Mouse (Mus musculus) frontal cortex, postnatal 36 days (tissue): ENCODE data around the gene Slc6a13.
A peak's percentile ranks its signal among the peaks of the same experiment; 100 is the strongest.

Source experiments
- DNase-seq, 2 experiments: peaks; one replicate each; pipeline ENCODE4 v3.0.0; 2022; ENCODE audit warnings: low spot score in 2 of 2

Slc6a13 gene

GRCm38 (mm10) chr6:121299954-121300353 lies at the start of gene Slc6a13:
Gene Slc6a13, plus strand, starts transcription at chr6:121300227.
- no peak for DNase-seq

- no peak for DNase-seq
These were observed 49.6 kb upstream of the Slc6a13 start for GRCm38 (mm10) chr6:121250406-121250805.

DNA sequence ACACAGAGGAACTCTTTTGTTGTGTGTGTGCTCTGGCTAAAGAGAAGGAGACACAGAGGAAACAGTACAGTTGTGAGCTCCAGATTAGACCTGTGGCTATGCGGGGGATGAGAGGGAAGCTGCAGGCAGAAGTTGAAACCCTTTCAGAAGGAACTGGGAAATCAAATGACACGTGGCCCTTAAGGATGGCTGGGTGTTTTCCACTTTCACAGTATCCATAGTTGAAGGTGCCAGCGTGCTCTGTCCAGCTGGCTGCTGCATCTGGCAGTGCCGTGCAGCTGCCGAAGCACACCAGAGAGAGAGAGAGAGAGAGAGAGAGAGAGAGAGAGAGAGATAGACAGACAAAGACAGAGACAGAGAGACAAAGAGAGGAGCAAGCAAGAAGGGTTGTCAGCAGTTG lies 48.8 kb upstream of the Slc6a13 start:
- DNase-seq, result no peak

- peak; percentile 80 to 87 for DNase-seq
These were observed 39.5 kb upstream of the Slc6a13 start for GRCm38 (mm10) chr6:121260548-121260947.

DNA sequence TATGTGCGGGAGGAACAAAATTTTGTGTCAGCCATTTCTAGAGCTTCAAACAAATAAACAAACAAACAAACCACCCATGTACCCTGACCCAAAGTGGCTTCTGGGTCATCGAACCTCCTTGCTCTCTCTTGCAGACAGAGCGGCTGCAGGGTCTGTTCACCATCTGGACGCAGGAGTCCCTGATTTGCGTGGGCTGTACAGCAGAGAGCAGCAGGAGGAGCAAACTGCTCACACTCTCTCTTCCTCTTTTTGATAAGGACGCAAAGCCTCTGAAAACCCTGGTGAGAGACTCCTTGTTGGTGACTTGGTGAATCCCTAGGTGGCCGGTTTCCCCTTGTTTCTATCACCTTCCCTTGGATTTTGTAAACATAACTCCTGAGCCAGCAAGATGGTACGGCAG lies 38.8 kb upstream of the Slc6a13 start:
- DNase-seq, result no peak

- no peak for DNase-seq
These were observed 38.0 kb upstream of the Slc6a13 start for GRCm38 (mm10) chr6:121262004-121262403.

DNA sequence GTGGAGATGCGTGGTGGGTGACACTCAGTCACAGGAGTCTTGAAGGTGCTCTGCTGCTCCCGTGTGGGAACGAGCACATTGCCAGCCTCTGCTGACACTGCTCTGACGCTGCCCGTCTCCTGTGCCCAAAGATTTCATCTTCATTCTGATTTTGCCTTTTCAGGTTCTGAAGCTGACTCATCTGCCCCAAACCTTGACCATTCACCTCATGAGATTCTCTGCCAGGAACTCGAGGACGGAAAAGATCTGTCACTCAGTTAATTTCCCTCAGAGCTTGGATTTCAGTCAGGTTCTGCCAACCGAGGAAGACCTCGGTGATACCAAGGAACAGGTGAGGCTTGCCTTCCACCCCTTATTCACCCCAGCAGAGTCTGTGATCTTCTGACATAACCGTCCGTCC lies 37.5 kb upstream of the Slc6a13 start:
- no peak for DNase-seq

DNA sequence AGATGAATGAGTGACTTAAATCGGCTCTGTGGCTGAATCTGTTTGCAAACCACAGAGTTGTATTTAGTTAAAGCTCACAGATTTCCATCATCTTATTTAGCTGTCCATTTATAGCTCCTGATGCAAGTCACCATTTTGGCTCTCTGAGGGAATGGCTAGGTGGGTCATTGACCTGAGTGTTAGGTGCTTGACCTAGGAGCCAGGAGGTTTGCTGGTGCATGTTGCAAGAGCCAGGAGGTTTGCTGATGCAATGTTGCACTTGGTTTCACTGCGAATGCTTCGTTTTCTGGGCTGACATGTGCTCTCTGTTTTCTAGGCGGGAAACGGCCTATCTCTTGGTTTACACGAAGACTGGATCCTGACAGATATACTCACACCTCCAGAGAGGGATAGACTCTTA lies 29.9 kb upstream of the Slc6a13 start:
- no peak for DNase-seq

- DNase-seq, result no peak
These were observed 28.3 kb upstream of the Slc6a13 start for GRCm38 (mm10) chr6:121271707-121272074.

- peak; percentile 77 to 88 for DNase-seq
These were observed 27.8 kb upstream of the Slc6a13 start for GRCm38 (mm10) chr6:121272075-121272800.

DNA sequence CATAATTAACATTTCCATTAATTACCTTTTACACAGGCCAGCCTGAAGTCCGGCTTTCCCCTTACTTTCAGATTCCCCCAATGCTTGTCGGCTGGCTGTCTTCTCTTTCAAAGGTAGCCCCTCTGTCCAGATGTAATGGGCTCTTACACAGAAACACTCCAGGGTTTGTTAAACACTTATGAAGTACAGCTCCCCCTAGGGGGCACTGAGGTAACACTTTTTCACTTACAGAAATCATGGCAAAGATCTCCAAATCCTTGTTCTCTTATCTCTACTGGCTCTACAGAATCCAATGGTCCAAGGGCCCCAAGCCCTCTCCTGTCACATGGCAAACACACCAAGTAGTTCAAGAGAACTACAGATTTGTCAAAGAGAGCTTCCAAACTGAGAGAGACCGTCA lies 25.7 kb upstream of the Slc6a13 start:
- DNase-seq, result peak in 1 of 2 experiments; percentile 23

DNA sequence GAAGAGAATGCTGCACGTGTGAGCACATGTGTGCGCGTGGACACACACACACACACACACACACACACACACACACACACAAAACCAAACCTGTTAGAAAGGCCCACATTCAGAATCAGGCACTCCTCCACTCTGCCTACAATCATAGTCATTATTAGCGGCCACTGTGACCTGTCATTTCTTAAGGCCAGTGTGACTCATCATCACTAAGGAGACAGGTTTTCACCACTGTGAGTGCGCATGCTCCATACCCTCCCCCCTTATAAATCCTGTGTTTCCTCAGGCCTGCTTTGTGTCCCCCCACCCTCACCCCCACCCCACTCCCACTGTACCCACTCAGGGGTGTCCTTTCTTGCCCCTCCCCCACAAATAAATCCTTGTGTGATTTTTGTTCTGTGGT lies 15.9 kb upstream of the Slc6a13 start:
- no peak for DNase-seq

GRCm38 (mm10) chr6:121299317-121299716 lies 710 bp upstream of the Slc6a13 start:
- no peak for DNase-seq

GRCm38 (mm10) chr6:121300504-121300903 lies 477 bp downstream of the Slc6a13 start:
- no peak for DNase-seq

- DNase-seq, result no peak
These were observed 3.6 kb downstream of the Slc6a13 start for GRCm38 (mm10) chr6:121303466-121304220.

DNA sequence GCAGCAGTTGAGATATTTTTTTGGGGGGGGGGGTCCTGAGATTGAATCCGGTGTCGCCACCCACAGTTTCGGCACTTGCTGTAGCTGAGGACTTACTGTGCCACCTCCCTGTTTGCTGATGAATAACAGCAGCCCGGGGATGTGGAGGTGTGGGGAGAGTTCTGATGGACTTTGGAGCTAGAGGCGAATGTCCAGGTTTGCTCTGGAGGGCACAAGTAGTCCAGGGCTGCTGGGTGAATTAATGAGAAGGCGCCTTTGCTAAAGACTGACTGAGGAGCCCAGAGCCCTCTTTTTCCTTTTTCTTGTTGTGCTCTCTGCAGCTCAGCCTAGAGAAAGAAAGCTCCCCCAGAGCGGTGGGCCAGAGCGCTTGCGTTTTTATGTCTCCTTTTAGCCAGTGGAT lies 4.6 kb downstream of the Slc6a13 start:
- DNase-seq, result no peak

- no peak for DNase-seq
These were observed 5.5 kb downstream of the Slc6a13 start for GRCm38 (mm10) chr6:121305571-121305970.

GRCm38 (mm10) chr6:121310984-121311383 lies 11.0 kb downstream of the Slc6a13 start:
- DNase-seq, result no peak

DNA sequence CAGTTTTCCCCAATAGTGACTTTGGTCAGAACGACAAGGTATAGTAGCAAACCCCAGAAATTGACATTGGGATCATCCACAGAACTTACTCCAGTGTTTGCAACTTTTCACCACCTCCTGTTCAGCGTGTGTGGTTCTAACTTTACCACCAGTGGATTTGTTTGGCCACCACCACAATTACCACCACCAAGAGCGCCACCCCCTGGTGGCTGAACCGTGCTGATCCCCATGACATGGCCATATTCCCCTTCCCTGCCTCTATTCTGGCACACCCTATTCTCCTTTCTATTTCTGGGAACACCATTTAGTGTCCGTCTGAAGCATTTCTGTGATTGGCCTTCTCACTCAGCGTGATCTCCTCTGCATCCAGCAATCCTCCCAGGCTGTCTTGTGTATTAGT lies 19.1 kb downstream of the Slc6a13 start:
- no peak for DNase-seq

- DNase-seq, result no peak
These were observed 22.5 kb downstream of the Slc6a13 start for GRCm38 (mm10) chr6:121322381-121323110.

GRCm38 (mm10) chr6:121325298-121325697 lies 25.3 kb downstream of the Slc6a13 start:
- DNase-seq, result no peak

- DNase-seq, result no peak
These were observed 25.7 kb downstream of the Slc6a13 start for GRCm38 (mm10) chr6:121325740-121326139.
